ENCODE assay signal across 8 mouse cellular contexts in the genomic region with DNA sequence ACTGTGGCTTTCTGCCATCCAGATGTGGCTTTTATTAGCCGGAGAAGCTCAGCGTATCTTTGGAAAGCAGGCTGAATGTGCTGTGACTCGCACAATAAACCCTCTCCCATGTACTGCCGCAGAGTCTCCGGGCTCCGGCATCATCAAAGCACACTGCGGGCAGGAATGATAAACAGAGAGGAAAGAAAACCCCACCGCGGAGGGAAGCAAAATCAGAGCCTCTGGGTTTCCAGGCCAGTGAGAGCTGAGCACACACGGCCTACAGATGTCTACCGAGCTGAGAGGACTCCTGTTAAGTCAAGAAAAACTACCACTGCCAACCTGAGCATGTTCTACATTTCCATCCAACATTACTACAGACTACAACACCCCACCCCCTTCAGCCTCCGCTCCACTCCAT. TPM values are rescaled to one million over a fixed set of nuclear protein-coding genes. Genes with fewer than 3 reads are reported as not detected.
DNase-seq lines count a peak whose midpoint lies in the region; ATAC-seq and TF ChIP-seq lines count a peak whose summit lies in the region.

No protein-coding gene starts in this region.

- TF ChIP-seq POLR2A in liver, adult 2 months (IDR thresholded peaks at IDR 0.05; ENCODE audit: extremely low read depth, insufficient read depth, low read length) = no peak

- no peak for ATAC-seq in embryonic facial prominence, embryonic 15.5 days (ENCODE audit: insufficient number of reproducible peaks, low FRiP score, low TSS enrichment, low read depth)
- no peak for ATAC-seq in intestine, postnatal 0 days
- ATAC-seq in neural tube, embryonic 14.5 days (ENCODE audit: low read depth) = no peak

- peaks cover 47% of the 10 kb centered on the region for H3K4me1 ChIP-seq in liver, adult 2 months (ENCODE audit: control insufficient read depth, insufficient read depth, low read length)
- H3K4me1 ChIP-seq in embryonic facial prominence, embryonic 15.5 days = peaks cover 73% of the 10 kb centered on the region
- H3K4me1 ChIP-seq in intestine, postnatal 0 days (replicated peaks; ENCODE audit: control insufficient read depth, insufficient read depth, low read length) = peaks cover 10% of the 10 kb centered on the region
- peaks cover 54% of the 10 kb centered on the region for H3K4me1 ChIP-seq in neural tube, embryonic 14.5 days (ENCODE audit: control insufficient read depth, insufficient read depth, low read length)

- H3K79me2 ChIP-seq in liver, adult 2 months (ENCODE audit: control insufficient read depth, insufficient read depth, low read length) = peaks cover 59% of the 10 kb centered on the region

- H3K9ac ChIP-seq in liver, adult 2 months (ENCODE audit: low read depth, low read length) = peak overlapping the region; percentile 28; the same call in 1 of the 2 replicates
- H3K9ac ChIP-seq in embryonic facial prominence, embryonic 15.5 days = no peak overlapping the region
- no peak overlapping the region for H3K9ac ChIP-seq in intestine, postnatal 0 days (ENCODE audit: low read depth, low read length)
- H3K9ac ChIP-seq in neural tube, embryonic 14.5 days (replicated peaks; ENCODE audit: low read depth, low read length) = no peak overlapping the region

- 4% methylated on average over 12 of the region's 12 CpGs for WGBS in liver, adult 2 months
- WGBS in embryonic facial prominence, embryonic 15.5 days = 11% methylated on average over 12 of the region's 12 CpGs
- WGBS in intestine, postnatal 0 days = 23% methylated on average over 12 of the region's 12 CpGs
- 16% methylated on average over 12 of the region's 12 CpGs for WGBS in neural tube, embryonic 14.5 days

- H3K27me3 ChIP-seq in liver, adult 2 months (ENCODE audit: control insufficient read depth, insufficient read depth, low read length) = no peaks in the 10 kb centered on the region
- no peaks in the 10 kb centered on the region for H3K27me3 ChIP-seq in embryonic facial prominence, embryonic 15.5 days
- no peaks in the 10 kb centered on the region for H3K27me3 ChIP-seq in intestine, postnatal 0 days (replicated peaks; ENCODE audit: control insufficient read depth, insufficient read depth, low read length)
- H3K27me3 ChIP-seq in neural tube, embryonic 14.5 days (ENCODE audit: control insufficient read depth, insufficient read depth, low read length) = peaks cover 2% of the 10 kb centered on the region; the same call in 1 of the 2 replicates

- no peak for DNase-seq in liver, adult 2 months (ENCODE audit: extremely low read depth, low read depth, low spot score)
- no peak for DNase-seq in liver
- no peak for DNase-seq in urinary bladder, adult 2 months (ENCODE audit: low spot score)
- no peak for DNase-seq in left cerebral cortex, adult 18-20 months (ENCODE audit: low spot score in 2 of 2)
- DNase-seq in layer of hippocampus, adult 11-12 months (ENCODE audit: low spot score) = no peak

- H3K4me2 ChIP-seq in embryonic facial prominence, embryonic 15.5 days (replicated peaks) = peak overlapping the region; percentile 80
- peak overlapping the region; percentile 75 for H3K4me2 ChIP-seq in intestine, postnatal 0 days (replicated peaks; ENCODE audit: low read depth)
- peak overlapping the region; percentile 94 for H3K4me2 ChIP-seq in neural tube, embryonic 14.5 days (ENCODE audit: low read depth, low read length)

- TF ChIP-seq CTCF in liver, adult 2 months (IDR thresholded peaks at IDR 0.05; ENCODE audit: low read depth, low read length) = no peak
- TF ChIP-seq CTCF in intestine, postnatal 0 days (IDR thresholded peaks at IDR 0.05; ENCODE audit: low read depth) = no peak

- H3K4me3 ChIP-seq in liver, adult 2 months (ENCODE audit: insufficient read depth, low read depth, low read length) = no peak overlapping the region
- peak overlapping the region; percentile 90 for H3K4me3 ChIP-seq in embryonic facial prominence, embryonic 15.5 days (replicated peaks)
- H3K4me3 ChIP-seq in intestine, postnatal 0 days (ENCODE audit: low read depth, low read length) = peak overlapping the region; percentile 74; the same call in 1 of the 2 replicates
- H3K4me3 ChIP-seq in neural tube, embryonic 14.5 days (ENCODE audit: low read depth, low read length) = peak overlapping the region; percentile 98; the same call in 1 of the 2 replicates

- H3K9me3 ChIP-seq in embryonic facial prominence, embryonic 15.5 days (replicated peaks) = no peaks in the 10 kb centered on the region
- H3K9me3 ChIP-seq in intestine, postnatal 0 days (ENCODE audit: control insufficient read depth) = no peaks in the 10 kb centered on the region
- H3K9me3 ChIP-seq in neural tube, embryonic 14.5 days (ENCODE audit: control insufficient read depth, low read length) = no peaks in the 10 kb centered on the region

- H3K36me3 ChIP-seq in liver, adult 2 months (ENCODE audit: control insufficient read depth, insufficient read depth, low read length) = no peaks in the 10 kb centered on the region
- no peaks in the 10 kb centered on the region for H3K36me3 ChIP-seq in embryonic facial prominence, embryonic 15.5 days
- peaks cover 3% of the 10 kb centered on the region; the same call in 1 of the 2 replicates for H3K36me3 ChIP-seq in intestine, postnatal 0 days (ENCODE audit: control insufficient read depth, insufficient read depth)
- H3K36me3 ChIP-seq in neural tube, embryonic 14.5 days (ENCODE audit: control insufficient read depth, insufficient read depth, low read length) = no peaks in the 10 kb centered on the region

- H3K27ac ChIP-seq in liver, adult 2 months (replicated peaks; ENCODE audit: insufficient read depth, low read depth, low read length) = no peak overlapping the region
- H3K27ac ChIP-seq in embryonic facial prominence, embryonic 15.5 days (replicated peaks) = peak overlapping the region; percentile 18
- H3K27ac ChIP-seq in intestine, postnatal 0 days (ENCODE audit: low read depth, low read length) = no peak overlapping the region
- no peak overlapping the region for H3K27ac ChIP-seq in neural tube, embryonic 14.5 days (ENCODE audit: low read depth, low read length)

RNA-seq across cellular contexts. Expression of a gene that starts 5.0 kb away (rescaled TPM):
- 15.4 and 18.1 TPM in 2 replicates for total RNA-seq in liver, adult 2 months (2014; rRNA removed)
- polyA plus RNA-seq in liver, adult 2 months (2012; rRNA removed) = 7.2 and 7.5 TPM in 2 replicates
- 23.5 and 25.0 TPM in 2 replicates for polyA plus RNA-seq in embryonic facial prominence, embryonic 15.5 days (2015; fragmentation: Nextera tagmentation; extraction: Ambion mirVana)
- polyA plus RNA-seq in intestine, postnatal 0 days (2015; fragmentation: Nextera tagmentation; extraction: Ambion mirVana) = 13.2 and 13.7 TPM in 2 replicates
- polyA plus RNA-seq in neural tube, embryonic 14.5 days (2014; fragmentation: Nextera tagmentation; extraction: Ambion mirVana) = 10.9 and 17.1 TPM in 2 replicates
- 33.5 and 34.8 TPM in 2 replicates for polyA plus RNA-seq in urinary bladder, adult 2 months (2012; rRNA removed)
- 10 to 100 TPM; 22.3 TPM for total RNA-seq in left cerebral cortex, adult 18-20 months (2021)

RNA-seq across cellular contexts. Expression of a gene that starts 50.1 kb away (rescaled TPM):
- total RNA-seq in liver, adult 2 months (2014; rRNA removed) = not detected in 2 replicates
- polyA plus RNA-seq in liver, adult 2 months (2012; rRNA removed) = not detected in 2 replicates
- polyA plus RNA-seq in embryonic facial prominence, embryonic 15.5 days (2015; fragmentation: Nextera tagmentation; extraction: Ambion mirVana) = 10.3 and 15.7 TPM in 2 replicates
- 0.25 TPM in 1 of 2 replicates, not detected in the other for polyA plus RNA-seq in intestine, postnatal 0 days (2015; fragmentation: Nextera tagmentation; extraction: Ambion mirVana)
- polyA plus RNA-seq in neural tube, embryonic 14.5 days (2014; fragmentation: Nextera tagmentation; extraction: Ambion mirVana) = 0.36 TPM in 2 replicates
- polyA plus RNA-seq in urinary bladder, adult 2 months (2012; rRNA removed) = not detected in 2 replicates
- total RNA-seq in left cerebral cortex, adult 18-20 months (2021) = 1 to 10 TPM; 5.1 to 8.5 TPM
